Mouse (Mus musculus) erythroblast, adult 5-6 weeks (primary cell): ENCODE results near the gene Lrit3. TPM values are rescaled to one million over a fixed set of nuclear protein-coding genes. Genes with fewer than 3 reads are reported as not detected.
"Not testable (repeated sequence)": the region's sequence is repeated elsewhere in the genome, so short reads cannot be mapped to it uniquely, and the experiment has no call there.

Experiments used
- ATAC-seq: replicated peaks from 2 replicates; pipeline ENCODE4 v1.8.0; 2016; ENCODE audit warnings: moderate number of reproducible peaks, mild to moderate bottlenecking, moderate TSS enrichment, inconsistent platforms; ENCODE audit not compliant: poor library complexity, low FRiP score, severe bottlenecking
- total RNA-seq, 2 experiments: library from RNA; stranded (forward) in 1 of 2; stranded (reverse) in 1 of 2; fragments of 150-400 nt in 1 of 2; fragments of 200-764, 138-1000 nt in 1 of 2; gene quantifications; 2 replicates each; pipeline versions ENCODE4 v1.2.3 to v1.2.4; 2015 to 2017; ENCODE audit warnings: low replicate concordance in 2 of 2

Gene Lrit3
- total RNA-seq, 2 experiments from 2014 or later = not detected

DNA sequence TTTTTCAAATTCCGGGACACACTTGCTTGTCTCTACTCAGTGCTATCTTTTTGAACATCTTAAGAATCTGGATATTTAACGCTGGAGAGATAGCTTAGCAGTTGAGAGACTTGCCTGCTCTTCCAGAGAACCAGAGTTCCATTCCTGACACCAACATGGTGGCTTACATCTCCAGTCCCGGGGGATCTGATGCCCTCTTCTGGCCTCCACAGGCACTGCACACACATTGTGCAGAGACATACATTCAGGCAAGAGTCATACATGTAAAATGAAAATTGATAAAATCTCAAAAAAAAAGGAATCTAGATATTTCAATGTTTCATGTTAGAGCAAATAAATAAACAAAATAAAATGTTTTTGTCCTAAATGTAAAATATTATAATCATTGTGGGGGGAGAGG lies 21.1 kb downstream of the Lrit3 start:
- no peak for ATAC-seq

DNA sequence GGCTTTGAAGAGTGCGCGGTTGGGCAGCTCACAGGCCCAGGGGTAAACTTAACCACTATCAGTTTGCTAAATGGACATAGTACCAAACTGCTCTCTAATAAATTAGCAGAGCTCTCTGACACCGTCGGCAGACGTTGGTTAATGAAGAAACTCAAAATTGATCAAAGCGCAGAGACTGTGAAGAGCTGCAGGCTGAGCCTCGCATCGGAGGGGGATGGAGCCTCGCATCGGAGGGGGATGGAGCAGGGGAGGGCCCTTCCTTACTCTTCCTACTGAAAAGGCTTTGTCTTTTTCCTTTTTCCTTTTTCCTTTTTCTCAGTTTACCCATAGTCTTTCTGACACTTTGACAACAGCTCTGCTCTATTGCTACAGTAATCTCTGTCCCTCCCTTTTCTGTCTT lies 22.4 kb downstream of the Lrit3 start:
- ATAC-seq = no peak

DNA sequence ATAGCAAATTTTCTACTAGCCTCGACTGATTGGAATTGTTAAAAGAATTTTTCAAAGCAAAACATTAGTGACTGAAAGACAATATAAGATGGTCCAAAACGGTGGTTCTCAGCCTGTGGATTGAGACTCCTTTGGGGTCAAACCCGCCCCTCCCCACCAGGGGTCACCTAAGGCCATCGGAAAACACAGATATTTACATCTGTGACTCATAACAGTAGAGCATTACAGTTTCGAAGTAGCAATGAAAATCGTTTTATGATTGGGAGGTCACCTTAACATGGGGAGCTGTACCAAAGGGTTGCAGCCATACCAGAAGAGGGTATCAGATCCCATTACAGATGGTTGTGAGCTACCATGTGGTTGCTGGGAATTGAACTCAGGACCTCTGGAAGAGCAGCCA lies 32.6 kb downstream of the Lrit3 start:
- ATAC-seq = no peak

DNA sequence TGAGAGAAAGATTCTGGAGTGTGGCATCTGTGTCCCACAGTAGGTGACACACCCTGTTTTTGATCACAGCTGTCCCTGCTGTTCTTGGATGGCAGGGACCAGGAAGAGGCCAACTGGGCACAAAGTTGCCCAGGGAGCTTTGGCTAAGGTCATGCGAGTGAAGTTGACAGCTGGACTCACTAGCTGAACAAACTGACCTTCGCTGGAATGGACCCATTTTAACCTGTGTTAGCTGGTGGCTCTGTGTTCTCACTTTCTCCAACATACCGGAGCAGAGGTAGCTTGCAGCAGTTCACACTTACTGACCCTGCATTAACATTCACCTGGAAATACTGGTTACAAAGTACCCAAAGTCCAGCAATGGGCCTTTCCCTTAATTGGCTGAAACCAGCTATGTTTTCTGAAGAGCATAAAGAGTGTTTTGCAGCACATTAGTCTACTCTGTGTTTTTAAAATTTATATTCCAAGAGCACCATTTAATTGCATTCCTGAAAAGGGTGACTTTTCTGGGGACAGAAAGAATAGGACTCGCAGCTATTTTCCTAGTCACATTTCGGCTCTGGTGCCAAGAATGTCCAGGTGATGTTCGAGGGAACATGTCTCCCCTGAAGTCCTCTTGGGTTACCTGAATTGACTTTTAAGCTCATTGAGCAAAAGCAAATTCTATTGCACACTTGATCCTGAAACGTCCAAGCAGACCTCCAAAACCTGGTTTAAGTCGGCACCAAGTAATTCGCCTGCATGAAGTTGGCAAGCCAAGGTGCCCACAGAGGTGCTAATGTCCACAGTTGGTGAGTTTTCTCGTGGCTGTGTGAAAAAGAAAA lies 36.6 kb downstream of the Lrit3 start:
- ATAC-seq = no peak

DNA sequence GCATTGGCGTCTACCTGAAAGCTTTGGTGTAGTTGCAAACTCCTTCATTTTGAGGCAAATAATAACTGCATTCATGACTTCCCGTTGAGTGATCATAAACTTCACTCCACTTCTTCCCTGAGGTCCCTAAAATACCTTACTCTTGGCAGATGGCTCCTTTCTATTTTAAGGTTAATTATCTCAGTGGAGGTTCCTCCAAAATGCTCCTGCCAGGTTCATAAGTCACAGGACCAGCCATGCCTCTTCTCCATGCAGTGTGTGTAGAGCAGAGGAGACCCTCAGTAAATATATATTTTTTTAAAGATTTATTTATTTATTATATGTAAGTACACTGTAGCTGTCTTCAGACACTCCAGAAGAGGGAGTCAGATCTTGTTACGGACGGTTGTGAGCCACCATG lies 37.7 kb downstream of the Lrit3 start:
- ATAC-seq = no peak

DNA sequence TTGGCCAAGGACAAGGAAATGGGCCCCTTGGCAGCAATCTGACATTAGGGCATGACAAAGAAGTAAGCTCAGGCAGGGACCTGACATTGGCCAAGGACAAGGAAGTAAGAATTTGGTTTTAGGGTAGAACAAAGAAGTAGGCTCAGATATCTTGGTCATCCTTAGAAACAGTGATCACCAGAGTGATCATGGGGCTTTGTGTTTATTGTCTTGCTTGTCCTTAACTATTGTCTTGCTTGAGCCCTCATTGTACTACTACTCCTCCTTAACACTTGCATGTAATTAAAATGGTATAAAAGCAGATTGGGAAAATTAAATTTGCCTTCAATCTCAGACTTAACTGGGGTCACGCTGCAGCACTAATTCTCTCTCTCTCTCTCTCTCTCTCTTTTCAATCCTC lies 46.2 kb downstream of the Lrit3 start:
- not testable (repeated sequence) for ATAC-seq

DNA sequence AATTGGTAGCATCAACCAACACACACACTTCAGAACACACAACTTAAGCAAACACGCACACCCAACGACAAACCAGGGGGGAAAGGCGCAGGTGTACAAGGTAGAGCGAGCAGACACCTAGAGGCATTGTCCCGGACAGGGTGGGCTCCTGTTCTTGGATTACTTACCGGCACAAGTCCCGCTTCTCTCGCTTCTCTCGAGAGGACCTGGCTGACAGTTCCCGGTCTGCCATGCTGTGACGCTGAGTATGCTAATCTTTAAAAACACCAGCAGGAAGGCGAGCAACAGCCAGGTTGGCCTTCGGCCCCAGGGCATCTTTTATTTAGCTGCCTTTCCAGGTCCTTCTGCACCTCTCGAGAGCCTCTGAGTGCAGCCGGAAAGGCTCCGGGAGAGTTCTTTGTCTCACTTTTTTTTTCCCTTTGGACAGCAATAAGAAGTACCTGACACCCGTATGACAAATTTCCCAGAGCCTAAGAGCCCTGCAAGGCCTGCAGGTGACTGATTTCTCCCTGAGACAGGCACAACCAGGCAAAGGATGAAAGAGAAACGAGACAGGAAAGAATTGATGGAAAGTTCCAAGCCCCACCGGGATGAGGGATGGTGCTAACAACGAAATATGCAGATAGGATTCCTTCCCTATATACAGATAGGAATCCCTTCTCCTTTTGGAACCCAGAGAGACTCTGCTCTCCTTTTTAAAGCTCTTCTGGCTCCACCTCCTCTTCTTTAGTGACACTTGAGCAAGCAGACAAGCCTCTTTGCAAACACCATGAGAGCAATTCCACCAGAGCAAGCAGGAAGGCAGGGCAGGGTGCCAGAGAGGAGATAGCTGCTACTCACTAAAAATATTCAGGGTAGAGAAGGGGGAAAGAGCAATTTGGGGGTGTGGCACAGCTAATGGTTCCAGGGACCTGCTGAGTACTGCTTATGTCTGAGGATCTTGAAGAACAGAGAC lies 48.9 kb downstream of the Lrit3 start, which contains the start of gene Egf:
Gene Egf, minus strand, starts transcription at position 667 of the 955 bp plus-strand sequence.
- ATAC-seq = no peak

DNA sequence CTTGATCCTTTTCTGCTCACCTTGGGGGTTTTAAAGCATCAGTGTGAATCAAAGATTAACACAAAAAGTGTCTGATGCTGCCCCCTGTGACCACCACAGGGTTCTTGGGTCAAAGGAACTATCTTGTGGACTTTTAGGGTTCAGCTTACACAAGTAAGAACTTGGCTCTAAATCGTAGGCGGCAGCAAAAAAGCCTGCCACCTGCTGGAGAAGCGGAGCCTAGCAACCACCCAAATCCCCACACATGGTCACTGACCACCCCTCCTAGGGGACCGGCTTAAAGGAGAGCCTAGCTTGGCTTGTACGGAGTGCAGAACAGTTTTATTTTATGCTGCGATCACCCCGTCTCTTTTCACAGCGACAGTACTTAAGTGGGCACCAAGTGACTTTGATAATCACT lies 59.0 kb downstream of the Lrit3 start:
- ATAC-seq = 0 out of 2 replicates have a peak, but pooled peaks have one; percentile 52

DNA sequence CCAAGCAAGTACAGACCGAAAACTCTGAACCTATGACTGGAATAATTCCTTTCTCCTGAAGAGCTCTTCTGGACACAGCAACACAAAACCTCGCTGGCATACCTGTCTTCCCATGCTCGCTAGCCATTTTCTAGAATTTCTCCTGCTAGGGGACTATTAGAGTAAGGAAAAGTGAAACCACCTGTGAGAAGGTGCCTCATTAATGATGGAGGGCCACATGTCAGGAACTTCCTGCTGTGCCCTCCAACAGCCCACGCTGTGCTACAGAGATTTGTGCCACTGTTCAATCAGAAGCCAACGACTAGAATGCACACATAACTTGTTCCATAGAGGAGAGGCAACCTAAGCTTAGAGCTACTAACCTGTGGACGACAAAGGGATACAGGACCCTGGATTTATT lies 61.0 kb downstream of the Lrit3 start:
- ATAC-seq = no peak

DNA sequence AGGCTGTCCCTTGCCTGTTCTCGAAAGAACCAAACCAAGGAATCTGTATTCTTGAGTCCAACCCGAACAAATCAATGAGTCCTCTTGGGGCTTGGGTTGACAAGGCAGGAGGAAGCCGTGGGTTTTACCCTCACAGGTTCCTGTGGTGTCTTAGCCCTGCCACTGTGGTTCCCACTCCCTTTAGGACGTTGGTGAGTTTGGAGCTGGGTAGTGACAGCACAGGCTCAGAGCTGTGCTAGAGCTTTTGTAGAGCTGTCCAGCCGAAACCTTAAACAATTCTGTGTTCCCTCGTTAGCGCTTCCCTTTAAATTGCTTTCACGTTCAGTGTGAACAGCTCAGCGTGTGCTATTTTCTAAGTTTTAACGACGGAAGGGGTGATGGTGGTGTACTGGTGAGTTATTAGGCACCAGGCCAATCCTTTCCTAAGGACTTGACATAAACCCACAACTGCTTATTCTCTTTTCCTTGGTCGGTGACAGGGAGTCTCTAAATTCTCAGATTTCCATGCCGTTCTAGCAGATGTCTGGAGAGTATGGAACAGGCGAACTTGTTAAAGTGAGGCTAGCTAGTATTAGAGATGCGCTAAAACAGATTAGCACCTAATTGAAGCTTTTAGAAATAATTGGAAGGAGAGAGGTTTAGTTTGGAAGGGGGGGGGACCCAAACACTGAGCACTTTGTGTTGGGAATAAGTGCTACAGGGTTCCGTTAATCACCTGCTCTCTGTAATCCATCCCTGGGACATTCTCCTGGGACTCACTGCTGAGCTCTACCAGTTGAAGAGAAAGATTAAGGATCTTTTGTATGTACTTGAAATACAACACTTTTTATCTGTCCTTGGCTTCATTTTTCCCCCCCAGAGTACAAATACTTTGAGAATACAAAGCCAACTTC lies 65.3 kb downstream of the Lrit3 start:
- ATAC-seq = no peak

Other genes with a start within 250 kb of the Lrit3 start
- not detected in 2 replicates for gene Egf, start 48.7 kb downstream of the Lrit3 start, total RNA-seq (2015; ENCODE audit: low replicate concordance)
- 0.51 and 0.70 TPM in 2 replicates for gene Egf, start 48.7 kb downstream of the Lrit3 start, total RNA-seq (2017; ENCODE audit: low replicate concordance)
- not detected in 2 replicates for gene Rrh, start 18.6 kb upstream of the Lrit3 start, total RNA-seq (2015; ENCODE audit: low replicate concordance)
- not detected in 2 replicates for gene Rrh, start 18.6 kb upstream of the Lrit3 start, total RNA-seq (2017; ENCODE audit: low replicate concordance)
- 14.4 and 15.3 TPM in 2 replicates for gene Gar1, start 27.4 kb upstream of the Lrit3 start, total RNA-seq (2015; ENCODE audit: low replicate concordance)
- gene Gar1, start 27.4 kb upstream of the Lrit3 start, total RNA-seq (2017; ENCODE audit: low replicate concordance) = 12.7 and 14.8 TPM in 2 replicates
- not detected in 2 replicates for gene Cfi, start 31.9 kb upstream of the Lrit3 start, total RNA-seq (2015; ENCODE audit: low replicate concordance)
- gene Cfi, start 31.9 kb upstream of the Lrit3 start, total RNA-seq (2017; ENCODE audit: low replicate concordance) = not detected in 2 replicates
- gene Pla2g12a, start 74.6 kb upstream of the Lrit3 start, total RNA-seq (2015; ENCODE audit: low replicate concordance) = 16.1 and 29.0 TPM in 2 replicates
- gene Pla2g12a, start 74.6 kb upstream of the Lrit3 start, total RNA-seq (2017; ENCODE audit: low replicate concordance) = 25.8 and 27.9 TPM in 2 replicates
- gene Casp6, start 97.4 kb upstream of the Lrit3 start, total RNA-seq (2015; ENCODE audit: low replicate concordance) = 4.6 and 20.6 TPM in 2 replicates
- gene Casp6, start 97.4 kb upstream of the Lrit3 start, total RNA-seq (2017; ENCODE audit: low replicate concordance) = 3.6 and 6.9 TPM in 2 replicates
- 1.5 and 5.8 TPM in 2 replicates for gene Mcub, start 166.2 kb upstream of the Lrit3 start, total RNA-seq (2015; ENCODE audit: low replicate concordance)
- gene Mcub, start 166.2 kb upstream of the Lrit3 start, total RNA-seq (2017; ENCODE audit: low replicate concordance) = 3.6 and 15.6 TPM in 2 replicates